Mouse (Mus musculus) hindbrain, embryonic 11.5 days (tissue): ENCODE results near the gene Cyp2c69. TPM values are rescaled to one million over a fixed set of nuclear protein-coding genes. Genes with fewer than 3 reads are reported as not detected.
"Not testable (repeated sequence)": the region's sequence is repeated elsewhere in the genome, so short reads cannot be mapped to it uniquely, and the experiment has no call there.

ENCODE experiments used
- ATAC-seq: fragments of 200-750 bp; cut with Nextera tagmentation; 2 replicates; pipeline ENCODE4 v1.8.0; 2017; ENCODE audit warnings: mild to moderate bottlenecking, moderate TSS enrichment, moderate library complexity; ENCODE audit not compliant: low FRiP score
- DNase-seq: peaks from one replicate; pipeline ENCODE4 v3.0.0-alpha.2; 2015; ENCODE audit warnings: low spot score
- H3K27ac ChIP-seq: fragments of 300-500 bp; sonication (generic); 2 replicates; pipeline ENCODE4 v1.5.1; 2014; ENCODE audit warnings: mild to moderate bottlenecking, low read depth, low read length
- H3K27me3 ChIP-seq: fragments of 300-500 bp; sonication (generic); 2 replicates; pipeline ENCODE4 v1.6.1; 2014; ENCODE audit warnings: mild to moderate bottlenecking, low read length, moderate library complexity, mixed read lengths; ENCODE audit not compliant: control insufficient read depth, insufficient read depth
- H3K36me3 ChIP-seq: fragments of 300-500 bp; sonication (generic); 2 replicates; pipeline ENCODE4 v1.6.1; 2014; ENCODE audit warnings: mild to moderate bottlenecking, low read length, moderate library complexity, mixed read lengths; ENCODE audit not compliant: control insufficient read depth, insufficient read depth
- H3K4me1 ChIP-seq: fragments of 300-500 bp; sonication (generic); replicated peaks from 2 replicates; pipeline ENCODE4 v1.6.1; 2014; ENCODE audit warnings: low read length, mixed read lengths; ENCODE audit not compliant: control insufficient read depth, insufficient read depth
- H3K4me2 ChIP-seq: fragments of 300-500 bp; sonication (generic); replicated peaks from 2 replicates; pipeline ENCODE4 v1.6.1; 2014; ENCODE audit warnings: mild to moderate bottlenecking, low read depth, low read length
- H3K4me3 ChIP-seq: fragments of 300-500 bp; sonication (generic); 2 replicates; pipeline ENCODE4 v1.5.1; 2014; ENCODE audit warnings: low read depth, low read length
- H3K9ac ChIP-seq: fragments of 300-500 bp; sonication (generic); 2 replicates; pipeline ENCODE4 v1.6.1; 2014; ENCODE audit warnings: low read depth, low read length
- H3K9me3 ChIP-seq: fragments of 300-500 bp; sonication (generic); 2 replicates; pipeline ENCODE4 v1.6.1; 2016; ENCODE audit warnings: low read length; ENCODE audit not compliant: control insufficient read depth
- WGBS: fragments of 180-500 bp; shearing (Covaris S2); extraction: QIAGEN DNeasy Blood & Tissue Kit; methylation state at CpG from one replicate; pipeline ENCODE4 v1.1.7; 2014; 5-methylcytosine and 5-hydroxymethylcytosine counted together
- polyA plus RNA-seq: library from polyadenylated mRNA; unstranded; fragments of >200 nt; fragmentation: Nextera tagmentation; extraction: Ambion mirVana; gene quantifications from 2 replicates; pipeline ENCODE4 v1.2.1, GENCODE M21; 2014

Gene Cyp2c69
- not detected in 2 replicates for polyA plus RNA-seq

GRCm38 (mm10) chr19:39886699-39887098 is at the start of gene Cyp2c69:
TSS of gene Cyp2c69 (minus strand) at chr19:39886799.
- not testable (repeated sequence) for DNase-seq, ATAC-seq
- 91% methylated on average over 3 of the region's 3 CpGs for WGBS

GRCm38 (mm10) chr19:39935396-39935795 is 48.8 kb upstream of the Cyp2c69 start:
- Histone ChIP-seq H3K9me3 (no peaks in the 10 kb centered on the region), H3K4me1 (no peaks in the 10 kb centered on the region), H3K27ac (no peak overlapping the region), H3K4me3 (no peak overlapping the region), H3K27me3 (no peaks in the 10 kb centered on the region), H3K4me2 (no peak overlapping the region), H3K36me3 (no peaks in the 10 kb centered on the region), H3K9ac (no peak overlapping the region)
- WGBS, result 88% methylated on average over 2 of the region's 2 CpGs
- ATAC-seq (no peak), DNase-seq (no peak)

More at GRCm38 (mm10) chr19:39886699-39887098, at the start of gene Cyp2c69:
- not testable (repeated sequence) for H3K9me3 ChIP-seq, H3K27ac ChIP-seq, H3K27me3 ChIP-seq, H3K4me1 ChIP-seq, H3K4me3 ChIP-seq, H3K9ac ChIP-seq, H3K36me3 ChIP-seq, H3K4me2 ChIP-seq

- no peak overlapping the region for H3K9ac ChIP-seq
- H3K27me3 ChIP-seq, result no peaks in the 10 kb centered on the region
- no peaks in the 10 kb centered on the region for H3K9me3 ChIP-seq
- no peaks in the 10 kb centered on the region for H3K36me3 ChIP-seq
- ATAC-seq, result no peak
- H3K4me3 ChIP-seq, result no peak overlapping the region
- no peak overlapping the region for H3K27ac ChIP-seq
- H3K4me1 ChIP-seq, result no peaks in the 10 kb centered on the region
- H3K4me2 ChIP-seq, result no peak overlapping the region
- 64% methylated on average over 1 of the region's 1 CpGs for WGBS
- DNase-seq, result no peak
Measured at GRCm38 (mm10) chr19:39930032-39930431, 43.4 kb upstream of the Cyp2c69 start.

- Histone ChIP-seq H3K27me3 (no peaks in the 10 kb centered on the region), H3K4me3 (no peak overlapping the region), H3K4me2 (no peak overlapping the region), H3K9me3 (no peaks in the 10 kb centered on the region), H3K27ac (no peak overlapping the region), H3K4me1 (no peaks in the 10 kb centered on the region), H3K9ac (no peak overlapping the region), H3K36me3 (no peaks in the 10 kb centered on the region)
- no peak for DNase-seq
- ATAC-seq, result no peak
- 81% methylated on average over 2 of the region's 2 CpGs for WGBS
Measured at GRCm38 (mm10) chr19:39901656-39902055, 15.1 kb upstream of the Cyp2c69 start.

GRCm38 (mm10) chr19:39890079-39890478 is 3.5 kb upstream of the Cyp2c69 start:
- not testable (repeated sequence) for H3K4me3 ChIP-seq, H3K9me3 ChIP-seq, DNase-seq, H3K27ac ChIP-seq, H3K4me1 ChIP-seq, H3K36me3 ChIP-seq, H3K4me2 ChIP-seq, H3K9ac ChIP-seq, H3K27me3 ChIP-seq, ATAC-seq
- 86% methylated on average over 3 of the region's 3 CpGs for WGBS

- Histone ChIP-seq H3K9ac (no peak overlapping the region), H3K27ac (no peak overlapping the region), H3K36me3 (no peaks in the 10 kb centered on the region), H3K4me1 (no peaks in the 10 kb centered on the region), H3K4me2 (no peak overlapping the region), H3K27me3 (no peaks in the 10 kb centered on the region), H3K4me3 (no peak overlapping the region), H3K9me3 (no peaks in the 10 kb centered on the region)
- DNase-seq, result no peak
- ATAC-seq, result no peak
- whole genome bisulfite sequencing, result 79% methylated on average over 1 of the region's 1 CpGs
Measured at GRCm38 (mm10) chr19:39866133-39866532, 20.5 kb downstream of the Cyp2c69 start.

GRCm38 (mm10) chr19:39820931-39821330 is 65.7 kb downstream of the Cyp2c69 start:
- 81% methylated on average over 2 of the region's 2 CpGs for WGBS

GRCm38 (mm10) chr19:39816400-39816799 is 70.2 kb downstream of the Cyp2c69 start:
- H3K27me3 ChIP-seq, H3K36me3 ChIP-seq, H3K4me3 ChIP-seq, H3K27ac ChIP-seq, H3K9me3 ChIP-seq, H3K9ac ChIP-seq, ATAC-seq, DNase-seq, H3K4me2 ChIP-seq, H3K4me1 ChIP-seq: not testable (repeated sequence)
- WGBS, result 79% methylated on average over 1 of the region's 1 CpGs

More at GRCm38 (mm10) chr19:39820931-39821330, 65.7 kb downstream of the Cyp2c69 start:
- H3K27ac ChIP-seq, H3K9ac ChIP-seq, ATAC-seq, H3K9me3 ChIP-seq, H3K4me1 ChIP-seq, DNase-seq, H3K36me3 ChIP-seq, H3K27me3 ChIP-seq, H3K4me2 ChIP-seq, H3K4me3 ChIP-seq: not testable (repeated sequence)

GRCm38 (mm10) chr19:39815991-39816390 is 70.6 kb downstream of the Cyp2c69 start:
- H3K36me3 ChIP-seq, H3K4me1 ChIP-seq, H3K4me3 ChIP-seq, ATAC-seq, DNase-seq, H3K27me3 ChIP-seq, H3K27ac ChIP-seq, H3K4me2 ChIP-seq, H3K9ac ChIP-seq, H3K9me3 ChIP-seq: not testable (repeated sequence)
- 70% methylated on average over 4 of the region's 4 CpGs for WGBS
